In genomic region chr19:24897006-24897895, GRCm38 (mm10) we compare ENCODE assay signal across 9 mouse cellular contexts. TPM values are rescaled to one million over a fixed set of nuclear protein-coding genes. Genes with fewer than 3 reads are reported as not detected.
DNase-seq lines count a peak whose midpoint lies in the region; ATAC-seq and TF ChIP-seq lines count a peak whose summit lies in the region.
"Had no signal": no experiment of that assay in that cellular context is flagged by ENCODE, and none has a peak within 500 bp of the region (broad histone marks: within the 10 kb centered on the region; RNA-seq: fewer than 3 reads in every experiment).

No protein-coding gene starts in this region.

- H3K4me2 ChIP-seq in kidney, embryonic 15.5 days: peak overlapping the region; percentile 54
- peak overlapping the region; percentile 40; the same call in 1 of the 2 replicates for H3K4me2 ChIP-seq in hindbrain, postnatal 0 days (ENCODE audit: low read depth, low read length)
- peak overlapping the region; percentile 39 for H3K4me2 ChIP-seq in neural tube, embryonic 13.5 days

- H3K4me3 ChIP-seq in kidney, embryonic 15.5 days (replicated peaks): peak overlapping the region; percentile 31
- peak overlapping the region; percentile 18 for H3K4me3 ChIP-seq in hindbrain, postnatal 0 days (ENCODE audit: low read length)
- peak overlapping the region; percentile 11; the same call in 1 of the 2 replicates for H3K4me3 ChIP-seq in neural tube, embryonic 13.5 days

- H3K9ac ChIP-seq in kidney, embryonic 15.5 days: no peak overlapping the region
- no peak overlapping the region for H3K9ac ChIP-seq in hindbrain, postnatal 0 days (replicated peaks; ENCODE audit: low read length)
- no peak overlapping the region for H3K9ac ChIP-seq in neural tube, embryonic 13.5 days

- WGBS in kidney, embryonic 15.5 days: 1% methylated on average over 57 of the region's 57 CpGs
- WGBS in hindbrain, postnatal 0 days: 2% methylated on average over 57 of the region's 57 CpGs
- WGBS in neural tube, embryonic 13.5 days: 1% methylated on average over 57 of the region's 57 CpGs

- peaks cover 34% of the 10 kb centered on the region for H3K4me1 ChIP-seq in kidney, embryonic 15.5 days
- no peaks in the 10 kb centered on the region for H3K4me1 ChIP-seq in hindbrain, postnatal 0 days (ENCODE audit: insufficient read depth, low read length)
- H3K4me1 ChIP-seq in neural tube, embryonic 13.5 days (replicated peaks): peaks cover 28% of the 10 kb centered on the region

- DNase-seq in kidney, adult 18-20 months: no peak
- peak; percentile 22 for DNase-seq in embryo, embryonic 9.5 days (ENCODE audit: extremely low spot score)
- DNase-seq in hindbrain, postnatal 0 days (ENCODE audit: low spot score): no peak
- DNase-seq in gastrocnemius, postnatal 10 days: no peak
- DNase-seq in spleen, postnatal 36 days (ENCODE audit: low spot score in 2 of 2): no peak
- no peak for DNase-seq in gastrocnemius, postnatal 4 days (ENCODE audit: low spot score in 2 of 2)

- H3K36me3 ChIP-seq in kidney, embryonic 15.5 days: no peaks in the 10 kb centered on the region
- no peaks in the 10 kb centered on the region for H3K36me3 ChIP-seq in hindbrain, postnatal 0 days (ENCODE audit: insufficient read depth, low read length)
- no peaks in the 10 kb centered on the region for H3K36me3 ChIP-seq in neural tube, embryonic 13.5 days

- TF ChIP-seq CTCF in hindbrain, postnatal 0 days (IDR thresholded peaks at IDR 0.05; ENCODE audit: low read depth): no peak

- H3K27ac ChIP-seq in kidney, embryonic 15.5 days: no peak overlapping the region
- no peak overlapping the region for H3K27ac ChIP-seq in hindbrain, postnatal 0 days
- H3K27ac ChIP-seq in neural tube, embryonic 13.5 days (replicated peaks): no peak overlapping the region

- H3K27me3 ChIP-seq in kidney, embryonic 15.5 days: peaks cover 84% of the 10 kb centered on the region
- H3K27me3 ChIP-seq in hindbrain, postnatal 0 days (ENCODE audit: insufficient read depth, low read length): peaks cover 51% of the 10 kb centered on the region
- H3K27me3 ChIP-seq in neural tube, embryonic 13.5 days: peaks cover 79% of the 10 kb centered on the region

- no peak for ATAC-seq in kidney, embryonic 15.5 days (replicated peaks; ENCODE audit: low FRiP score)
- ATAC-seq in hindbrain, postnatal 0 days: no peak
- ATAC-seq in neural tube, embryonic 13.5 days (ENCODE audit: low read depth): no peak

- no peaks in the 10 kb centered on the region for H3K9me3 ChIP-seq in kidney, embryonic 15.5 days (replicated peaks)
- H3K9me3 ChIP-seq in hindbrain, postnatal 0 days (ENCODE audit: low read length): no peaks in the 10 kb centered on the region
- H3K9me3 ChIP-seq in neural tube, embryonic 13.5 days: no peaks in the 10 kb centered on the region

RNA-seq across cellular contexts. Expression of gene Foxd4, which starts 3.7 kb away (rescaled TPM):
- polyA plus RNA-seq in kidney, embryonic 15.5 days (2015; fragmentation: Nextera tagmentation; extraction: Ambion mirVana): not detected in 2 replicates
- total RNA-seq in hindbrain, postnatal 0 days (2014; rRNA removed): not detected in 2 replicates
- 0.14 TPM in 1 of 2 replicates, not detected in the other for polyA plus RNA-seq in hindbrain, postnatal 0 days (2015; fragmentation: Nextera tagmentation; extraction: Ambion mirVana)
- polyA plus RNA-seq in neural tube, embryonic 13.5 days (2015; fragmentation: Nextera tagmentation; extraction: Ambion mirVana): not detected in 2 replicates
- total RNA-seq in gastrocnemius, postnatal 10 days (2021): not detected
- not detected for total RNA-seq in gastrocnemius, postnatal 4 days (2021)

RNA-seq across cellular contexts. Expression of gene Gm10053, which starts 21.8 kb away (rescaled TPM):
- polyA plus RNA-seq in kidney, embryonic 15.5 days (2015; fragmentation: Nextera tagmentation; extraction: Ambion mirVana): 279 and 310 TPM in 2 replicates
- 37.5 and 40.3 TPM in 2 replicates for total RNA-seq in hindbrain, postnatal 0 days (2014; rRNA removed)
- 363 and 365 TPM in 2 replicates for polyA plus RNA-seq in hindbrain, postnatal 0 days (2015; fragmentation: Nextera tagmentation; extraction: Ambion mirVana)
- polyA plus RNA-seq in neural tube, embryonic 13.5 days (2015; fragmentation: Nextera tagmentation; extraction: Ambion mirVana): 278 and 307 TPM in 2 replicates
- total RNA-seq in gastrocnemius, postnatal 10 days (2021): 100 to 1,000 TPM; 367 to 503 TPM
- 100 to 1,000 TPM; 262 to 272 TPM for total RNA-seq in gastrocnemius, postnatal 4 days (2021)

RNA-seq across cellular contexts. Expression of gene Pgm5, which starts 35.6 kb away (rescaled TPM):
- polyA plus RNA-seq in kidney, embryonic 15.5 days (2015; fragmentation: Nextera tagmentation; extraction: Ambion mirVana): 2.0 and 2.8 TPM in 2 replicates
- total RNA-seq in hindbrain, postnatal 0 days (2014; rRNA removed): 33.1 and 33.3 TPM in 2 replicates
- 1.4 and 2.1 TPM in 2 replicates for polyA plus RNA-seq in hindbrain, postnatal 0 days (2015; fragmentation: Nextera tagmentation; extraction: Ambion mirVana)
- polyA plus RNA-seq in neural tube, embryonic 13.5 days (2015; fragmentation: Nextera tagmentation; extraction: Ambion mirVana): 0.66 and 1.6 TPM in 2 replicates
- total RNA-seq in gastrocnemius, postnatal 10 days (2021): 10 to 100 TPM; 27.3 to 29.5 TPM
- 10 to 100 TPM; 59.6 to 63.6 TPM for total RNA-seq in gastrocnemius, postnatal 4 days (2021)
- total RNA-seq: neutrophil, adult 5-6 weeks had no signal
